Mouse (Mus musculus): ENCODE measurements around the gene Reps2.

DNA sequence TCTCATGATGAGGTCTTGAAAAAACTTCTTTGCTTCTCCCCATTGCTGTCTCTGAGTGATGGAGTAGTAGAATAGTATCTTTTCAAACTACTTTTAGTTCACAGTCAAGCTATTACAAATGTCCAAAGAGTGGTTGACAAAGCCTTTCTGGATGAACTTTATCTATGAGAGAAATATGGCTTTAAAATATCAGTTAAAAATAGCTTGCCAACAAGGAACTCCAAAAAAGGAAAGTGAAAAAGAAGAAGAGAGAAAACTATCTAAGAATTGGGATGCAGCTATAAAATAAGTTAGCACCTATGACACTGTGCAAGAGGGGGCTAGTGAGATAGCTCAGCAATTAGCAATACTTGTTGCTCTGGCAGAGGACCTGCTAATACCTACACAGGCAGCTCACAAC, 190.8 kb downstream of the Reps2 start:
- TF ChIP-seq POLR2A (IDR thresholded peaks at IDR 0.05; ENCODE audit: low read depth, low read length) (no peak), CTCF (IDR thresholded peaks at IDR 0.05; ENCODE audit: borderline replicate concordance, insufficient read depth, low read length) (no peak)

All from embryonic fibroblast, embryonic 13.5 days (primary cell).